Mouse (Mus musculus) hindbrain, embryonic 11.5 days (tissue): Measurements from ENCODE around the gene Cfap36. TPM values are rescaled to one million over a fixed set of nuclear protein-coding genes. Genes with fewer than 3 reads are reported as not detected.

Experiments
- ATAC-seq: fragments of 200-750 bp; cut with Nextera tagmentation; 2 replicates; pipeline ENCODE4 v1.8.0; 2017; ENCODE audit warnings: mild to moderate bottlenecking, moderate TSS enrichment, moderate library complexity; ENCODE audit not compliant: low FRiP score
- DNase-seq: peaks from one replicate; pipeline ENCODE4 v3.0.0-alpha.2; 2015; ENCODE audit warnings: low spot score
- H3K27ac ChIP-seq: fragments of 300-500 bp; sonication (generic); 2 replicates; pipeline ENCODE4 v1.5.1; 2014; ENCODE audit warnings: mild to moderate bottlenecking, low read depth, low read length
- H3K27me3 ChIP-seq: fragments of 300-500 bp; sonication (generic); 2 replicates; pipeline ENCODE4 v1.6.1; 2014; ENCODE audit warnings: mild to moderate bottlenecking, low read length, moderate library complexity, mixed read lengths; ENCODE audit not compliant: control insufficient read depth, insufficient read depth
- H3K36me3 ChIP-seq: fragments of 300-500 bp; sonication (generic); 2 replicates; pipeline ENCODE4 v1.6.1; 2014; ENCODE audit warnings: mild to moderate bottlenecking, low read length, moderate library complexity, mixed read lengths; ENCODE audit not compliant: control insufficient read depth, insufficient read depth
- H3K4me1 ChIP-seq: fragments of 300-500 bp; sonication (generic); replicated peaks from 2 replicates; pipeline ENCODE4 v1.6.1; 2014; ENCODE audit warnings: low read length, mixed read lengths; ENCODE audit not compliant: control insufficient read depth, insufficient read depth
- H3K4me2 ChIP-seq: fragments of 300-500 bp; sonication (generic); replicated peaks from 2 replicates; pipeline ENCODE4 v1.6.1; 2014; ENCODE audit warnings: mild to moderate bottlenecking, low read depth, low read length
- H3K4me3 ChIP-seq: fragments of 300-500 bp; sonication (generic); 2 replicates; pipeline ENCODE4 v1.5.1; 2014; ENCODE audit warnings: low read depth, low read length
- H3K9ac ChIP-seq: fragments of 300-500 bp; sonication (generic); 2 replicates; pipeline ENCODE4 v1.6.1; 2014; ENCODE audit warnings: low read depth, low read length
- H3K9me3 ChIP-seq: fragments of 300-500 bp; sonication (generic); 2 replicates; pipeline ENCODE4 v1.6.1; 2016; ENCODE audit warnings: low read length; ENCODE audit not compliant: control insufficient read depth
- WGBS: fragments of 180-500 bp; shearing (Covaris S2); extraction: QIAGEN DNeasy Blood & Tissue Kit; methylation state at CpG from one replicate; pipeline ENCODE4 v1.1.7; 2014; 5-methylcytosine and 5-hydroxymethylcytosine counted together
- polyA plus RNA-seq: library from polyadenylated mRNA; unstranded; fragments of >200 nt; fragmentation: Nextera tagmentation; extraction: Ambion mirVana; gene quantifications from 2 replicates; pipeline ENCODE4 v1.2.1, GENCODE M21; 2014

Cfap36 gene
- polyA plus RNA-seq, 1 experiment from 2014 or later, result 91.6 TPM

GRCm38 (mm10) chr11:29219055-29219454 is 28.2 kb downstream of the Cfap36 start:
- no peaks in the 10 kb centered on the region for H3K4me1 ChIP-seq
- H3K9me3 ChIP-seq, result no peaks in the 10 kb centered on the region
- H3K9ac ChIP-seq, result no peak overlapping the region
- H3K4me3 ChIP-seq, result no peak overlapping the region
- H3K36me3 ChIP-seq, result 0 out of 2 replicates have a peak, but pooled peaks cover 7% of the 10 kb centered on the region
- H3K4me2 ChIP-seq, result no peak overlapping the region
- ATAC-seq (no peak), DNase-seq (no peak)
- no peaks in the 10 kb centered on the region for H3K27me3 ChIP-seq
- no peak overlapping the region for H3K27ac ChIP-seq

- Histone ChIP-seq H3K9me3 (no peaks in the 10 kb centered on the region), H3K36me3 (0 out of 2 replicates have a peak, but pooled peaks cover 4% of the 10 kb centered on the region), H3K4me3 (no peak overlapping the region), H3K27ac (no peak overlapping the region), H3K4me1 (no peaks in the 10 kb centered on the region), H3K9ac (no peak overlapping the region), H3K4me2 (no peak overlapping the region), H3K27me3 (no peaks in the 10 kb centered on the region)
- DNase-seq (no peak), ATAC-seq (no peak)
- WGBS, result 93% methylated on average over 2 of the region's 2 CpGs
Observed at GRCm38 (mm10) chr11:29216196-29216595, 31.0 kb downstream of the Cfap36 start.

GRCm38 (mm10) chr11:29209774-29210173 is 37.4 kb downstream of the Cfap36 start:
- no peak overlapping the region for H3K4me2 ChIP-seq
- H3K4me3 ChIP-seq, result no peak overlapping the region
- no peak overlapping the region for H3K9ac ChIP-seq
- no peaks in the 10 kb centered on the region for H3K27me3 ChIP-seq
- ATAC-seq (no peak), DNase-seq (no peak)
- no peaks in the 10 kb centered on the region; the same call in 1 of the 2 replicates for H3K36me3 ChIP-seq
- H3K27ac ChIP-seq, result no peak overlapping the region
- H3K4me1 ChIP-seq, result no peaks in the 10 kb centered on the region
- WGBS, result 94% methylated on average over 2 of the region's 2 CpGs
- H3K9me3 ChIP-seq, result no peaks in the 10 kb centered on the region

GRCm38 (mm10) chr11:29203653-29204052 is 43.6 kb downstream of the Cfap36 start:
- no peaks in the 10 kb centered on the region; the same call in 1 of the 2 replicates for H3K36me3 ChIP-seq
- H3K27me3 ChIP-seq, result no peaks in the 10 kb centered on the region
- ATAC-seq (no peak), DNase-seq (no peak)
- H3K4me3 ChIP-seq, result no peak overlapping the region
- no peaks in the 10 kb centered on the region for H3K4me1 ChIP-seq
- H3K27ac ChIP-seq, result no peak overlapping the region
- no peak overlapping the region for H3K9ac ChIP-seq
- 86% methylated on average over 5 of the region's 5 CpGs for WGBS
- H3K4me2 ChIP-seq, result no peak overlapping the region
- H3K9me3 ChIP-seq, result no peaks in the 10 kb centered on the region

GRCm38 (mm10) chr11:29188981-29189380 is 58.2 kb downstream of the Cfap36 start:
- Histone ChIP-seq H3K36me3 (0 out of 2 replicates have a peak, but pooled peaks cover 2% of the 10 kb centered on the region), H3K4me2 (no peak overlapping the region), H3K9ac (no peak overlapping the region), H3K4me3 (no peak overlapping the region), H3K27me3 (no peaks in the 10 kb centered on the region), H3K27ac (no peak overlapping the region), H3K9me3 (no peaks in the 10 kb centered on the region), H3K4me1 (no peaks in the 10 kb centered on the region)
- 93% methylated on average over 2 of the region's 2 CpGs for WGBS
- DNase-seq (no peak), ATAC-seq (no peak)

- no peaks in the 10 kb centered on the region for H3K9me3 ChIP-seq
- no peak overlapping the region for H3K9ac ChIP-seq
- no peaks in the 10 kb centered on the region for H3K27me3 ChIP-seq
- H3K4me3 ChIP-seq, result no peak overlapping the region
- no peaks in the 10 kb centered on the region for H3K36me3 ChIP-seq
- no peaks in the 10 kb centered on the region for H3K4me1 ChIP-seq
- ATAC-seq (no peak), DNase-seq (no peak)
- 95% methylated on average over 5 of the region's 5 CpGs for WGBS
- no peak overlapping the region for H3K4me2 ChIP-seq
- no peak overlapping the region for H3K27ac ChIP-seq
Observed at GRCm38 (mm10) chr11:29181751-29182150, 65.5 kb downstream of the Cfap36 start.

GRCm38 (mm10) chr11:29180657-29181056 is 66.6 kb downstream of the Cfap36 start:
- no peak for DNase-seq
- Histone ChIP-seq H3K36me3 (no peaks in the 10 kb centered on the region), H3K9ac (no peak overlapping the region), H3K27ac (no peak overlapping the region), H3K9me3 (no peaks in the 10 kb centered on the region), H3K4me2 (no peak overlapping the region), H3K4me1 (no peaks in the 10 kb centered on the region), H3K27me3 (no peaks in the 10 kb centered on the region), H3K4me3 (no peak overlapping the region)
- 92% methylated on average over 3 of the region's 3 CpGs for WGBS
- ATAC-seq, result no peak

- no peaks in the 10 kb centered on the region for H3K9me3 ChIP-seq
- no peak overlapping the region for H3K4me3 ChIP-seq
- 100% methylated on average over 1 of the region's 1 CpGs for WGBS
- DNase-seq (no peak), ATAC-seq (no peak)
- no peak overlapping the region for H3K4me2 ChIP-seq
- H3K9ac ChIP-seq, result no peak overlapping the region
- H3K27me3 ChIP-seq, result no peaks in the 10 kb centered on the region
- no peak overlapping the region for H3K27ac ChIP-seq
- no peaks in the 10 kb centered on the region for H3K36me3 ChIP-seq
- no peaks in the 10 kb centered on the region for H3K4me1 ChIP-seq
Observed at GRCm38 (mm10) chr11:29179319-29179718, 67.9 kb downstream of the Cfap36 start.

- Histone ChIP-seq H3K4me3 (peak overlapping the region; percentile 89), H3K4me2 (peak overlapping the region; percentile 82), H3K4me1 (0 out of 2 replicates have a peak, but pooled peaks cover 3% of the 10 kb centered on the region), H3K36me3 (no peaks in the 10 kb centered on the region), H3K27ac (no peak overlapping the region), H3K27me3 (no peaks in the 10 kb centered on the region), H3K9ac (peak overlapping the region; percentile 99), H3K9me3 (no peaks in the 10 kb centered on the region)
- peak; percentile 8; the same call in 1 of the 2 replicates for ATAC-seq
- WGBS, result 8% methylated on average over 13 of the region's 13 CpGs
- peak; percentile 38 for DNase-seq
Observed at GRCm38 (mm10) chr11:29173706-29174436, 73.3 kb downstream of the Cfap36 start.
